Mouse (Mus musculus) E14TG2a.4 (cell line): Measurements from ENCODE around the gene Nr1h3.

Experiments used
- CTCF ChIP-seq: conservative IDR thresholded peaks from 2 replicates; pipeline ENCODE4 v1.5.1; 2014; ENCODE audit warnings: low read length
- NANOG ChIP-seq: IDR thresholded peaks from 2 replicates; pipeline ENCODE4 v1.6.1; 2014; ENCODE audit warnings: borderline replicate concordance, low read length, mixed read lengths
- POU5F1 ChIP-seq: IDR thresholded peaks from 2 replicates; pipeline ENCODE4 v1.6.1; 2014; ENCODE audit warnings: low read length, borderline replicate concordance

GRCm38 (mm10) chr2:91243416-91243815 is 40.8 kb upstream of the Nr1h3 start:
- TF ChIP-seq CTCF (no peak), POU5F1 (no peak), NANOG (no peak)
